Mouse (Mus musculus) heart, embryonic 11.5 days (tissue): ENCODE data around the gene Nup107. TPM values are rescaled to one million over a fixed set of nuclear protein-coding genes. Genes with fewer than 3 reads are reported as not detected.

Source experiments
- ATAC-seq: fragments of 200-750 bp; cut with Nextera tagmentation; replicated peaks from 2 replicates; pipeline ENCODE4 v1.8.0; 2017; ENCODE audit warnings: moderate library complexity; ENCODE audit not compliant: insufficient number of reproducible peaks, low FRiP score, low TSS enrichment
- H3K27ac ChIP-seq: fragments of 300-500 bp; sonication (generic); 2 replicates; pipeline ENCODE4 v1.5.1; 2014; ENCODE audit warnings: mild to moderate bottlenecking, low read depth, low read length
- H3K27me3 ChIP-seq: fragments of 300-500 bp; sonication (generic); 2 replicates; pipeline ENCODE4 v1.6.1; 2014; ENCODE audit warnings: mild to moderate bottlenecking, low read length, mixed read lengths; ENCODE audit not compliant: control insufficient read depth, insufficient read depth
- H3K36me3 ChIP-seq: fragments of 300-500 bp; sonication (generic); 2 replicates; pipeline ENCODE4 v1.6.1; 2014; ENCODE audit warnings: mild to moderate bottlenecking, low read length, moderate library complexity, mixed read lengths; ENCODE audit not compliant: control insufficient read depth, insufficient read depth
- H3K4me1 ChIP-seq: fragments of 300-500 bp; sonication (generic); 2 replicates; pipeline ENCODE4 v1.6.1; 2014; ENCODE audit warnings: low read length; ENCODE audit not compliant: control insufficient read depth, insufficient read depth
- H3K4me2 ChIP-seq: fragments of 300-500 bp; sonication (generic); 2 replicates; pipeline ENCODE4 v1.6.1; 2014; ENCODE audit warnings: mild to moderate bottlenecking, moderate library complexity
- H3K4me3 ChIP-seq: fragments of 300-500 bp; sonication (generic); 2 replicates; pipeline ENCODE4 v1.5.1; 2014; ENCODE audit warnings: low read depth, low read length
- H3K9ac ChIP-seq: fragments of 300-500 bp; sonication (generic); 2 replicates; pipeline ENCODE4 v1.6.1; 2014; ENCODE audit warnings: mild to moderate bottlenecking, low read depth, low read length, moderate library complexity
- H3K9me3 ChIP-seq: fragments of 300-500 bp; sonication (generic); replicated peaks from 2 replicates; pipeline ENCODE4 v1.6.1; 2016; ENCODE audit warnings: low read length; ENCODE audit not compliant: control insufficient read depth
- WGBS: fragments of 180-500 bp; shearing (Covaris S2); extraction: QIAGEN DNeasy Blood & Tissue Kit; methylation state at CpG from one replicate; pipeline ENCODE4 v1.1.7; 2014; ENCODE audit not compliant: insufficient replicate concordance; 5-methylcytosine and 5-hydroxymethylcytosine counted together
- polyA plus RNA-seq: library from polyadenylated mRNA; unstranded; fragments of >200 nt; fragmentation: Nextera tagmentation; extraction: Ambion mirVana; gene quantifications from 2 replicates; pipeline ENCODE4 v1.2.1, GENCODE M21; 2014

Nup107 gene
- polyA plus RNA-seq, 1 experiment from 2014 or later = 56.3 TPM

GRCm38 (mm10) chr10:117811555-117811954, 19.1 kb upstream of the Nup107 start:
- 90% methylated on average over 8 of the region's 8 CpGs for WGBS
- Histone ChIP-seq H3K27ac (no peak overlapping the region), H3K4me2 (no peak overlapping the region), H3K9me3 (no peaks in the 10 kb centered on the region), H3K27me3 (no peaks in the 10 kb centered on the region), H3K9ac (no peak overlapping the region), H3K36me3 (peaks cover 17% of the 10 kb centered on the region), H3K4me3 (no peak overlapping the region), H3K4me1 (no peaks in the 10 kb centered on the region)
- no peak for ATAC-seq

GRCm38 (mm10) chr10:117810506-117810905, 18.0 kb upstream of the Nup107 start:
- Histone ChIP-seq H3K27me3 (no peaks in the 10 kb centered on the region), H3K36me3 (peaks cover 16% of the 10 kb centered on the region), H3K27ac (no peak overlapping the region), H3K9ac (no peak overlapping the region), H3K4me2 (no peak overlapping the region), H3K4me1 (no peaks in the 10 kb centered on the region), H3K9me3 (no peaks in the 10 kb centered on the region), H3K4me3 (no peak overlapping the region)
- WGBS = 73% methylated on average over 11 of the region's 11 CpGs
- ATAC-seq = no peak

- no peak for ATAC-seq
- H3K9me3 ChIP-seq = no peaks in the 10 kb centered on the region
- H3K27me3 ChIP-seq = no peaks in the 10 kb centered on the region
- H3K4me3 ChIP-seq = no peak overlapping the region
- H3K27ac ChIP-seq = no peak overlapping the region
- H3K36me3 ChIP-seq = peaks cover 9% of the 10 kb centered on the region
- 84% methylated on average over 6 of the region's 6 CpGs for WGBS
- no peak overlapping the region for H3K4me2 ChIP-seq
- H3K9ac ChIP-seq = no peak overlapping the region
- H3K4me1 ChIP-seq = no peaks in the 10 kb centered on the region
Observed at GRCm38 (mm10) chr10:117808068-117808467, 15.6 kb upstream of the Nup107 start.

- H3K4me2 ChIP-seq = no peak overlapping the region
- WGBS = 51% methylated on average over 9 of the region's 9 CpGs
- no peak overlapping the region for H3K27ac ChIP-seq
- no peak for ATAC-seq
- H3K36me3 ChIP-seq = no peaks in the 10 kb centered on the region
- H3K4me3 ChIP-seq = no peak overlapping the region
- no peaks in the 10 kb centered on the region for H3K9me3 ChIP-seq
- H3K4me1 ChIP-seq = no peaks in the 10 kb centered on the region
- H3K9ac ChIP-seq = no peak overlapping the region
- no peaks in the 10 kb centered on the region for H3K27me3 ChIP-seq
Observed at GRCm38 (mm10) chr10:117805919-117806318, 13.4 kb upstream of the Nup107 start.

GRCm38 (mm10) chr10:117803870-117804850, 11.7 kb upstream of the Nup107 start:
- no peak overlapping the region for H3K4me3 ChIP-seq
- H3K36me3 ChIP-seq = no peaks in the 10 kb centered on the region
- no peaks in the 10 kb centered on the region for H3K27me3 ChIP-seq
- no peak overlapping the region for H3K9ac ChIP-seq
- H3K4me2 ChIP-seq = no peak overlapping the region
- ATAC-seq = no peak
- H3K9me3 ChIP-seq = no peaks in the 10 kb centered on the region
- WGBS = 81% methylated on average over 31 of the region's 31 CpGs
- H3K27ac ChIP-seq = no peak overlapping the region
- no peaks in the 10 kb centered on the region for H3K4me1 ChIP-seq

- Histone ChIP-seq H3K27me3 (no peaks in the 10 kb centered on the region), H3K4me3 (no peak overlapping the region), H3K9me3 (no peaks in the 10 kb centered on the region), H3K4me2 (no peak overlapping the region), H3K27ac (no peak overlapping the region), H3K36me3 (no peaks in the 10 kb centered on the region), H3K9ac (no peak overlapping the region), H3K4me1 (no peaks in the 10 kb centered on the region)
- no peak for ATAC-seq
- 93% methylated on average over 9 of the region's 9 CpGs for WGBS
Observed at GRCm38 (mm10) chr10:117801886-117802285, 9.4 kb upstream of the Nup107 start.

GRCm38 (mm10) chr10:117799806-117800205, 7.3 kb upstream of the Nup107 start:
- WGBS = 83% methylated on average over 11 of the region's 11 CpGs
- H3K27me3 ChIP-seq = no peaks in the 10 kb centered on the region
- no peak overlapping the region for H3K27ac ChIP-seq
- no peak overlapping the region for H3K4me3 ChIP-seq
- H3K4me1 ChIP-seq = no peaks in the 10 kb centered on the region
- H3K4me2 ChIP-seq = no peak overlapping the region
- no peaks in the 10 kb centered on the region for H3K36me3 ChIP-seq
- no peak overlapping the region for H3K9ac ChIP-seq
- no peaks in the 10 kb centered on the region for H3K9me3 ChIP-seq
- no peak for ATAC-seq

- Histone ChIP-seq H3K4me3 (no peak overlapping the region), H3K9me3 (no peaks in the 10 kb centered on the region), H3K27me3 (no peaks in the 10 kb centered on the region), H3K4me1 (no peaks in the 10 kb centered on the region), H3K36me3 (no peaks in the 10 kb centered on the region), H3K27ac (no peak overlapping the region), H3K4me2 (no peak overlapping the region), H3K9ac (no peak overlapping the region)
- ATAC-seq = no peak
- WGBS = 71% methylated on average over 6 of the region's 6 CpGs
Observed at GRCm38 (mm10) chr10:117798436-117799035, 6.0 kb upstream of the Nup107 start.
